Mouse (Mus musculus): ENCODE measurements around the gene Enc1. TPM values are rescaled to one million over a fixed set of nuclear protein-coding genes. Genes with fewer than 3 reads are reported as not detected.

Gene Enc1
- polyA plus RNA-seq, 1 experiment from 2014 or later, result 0.92 TPM

DNA sequence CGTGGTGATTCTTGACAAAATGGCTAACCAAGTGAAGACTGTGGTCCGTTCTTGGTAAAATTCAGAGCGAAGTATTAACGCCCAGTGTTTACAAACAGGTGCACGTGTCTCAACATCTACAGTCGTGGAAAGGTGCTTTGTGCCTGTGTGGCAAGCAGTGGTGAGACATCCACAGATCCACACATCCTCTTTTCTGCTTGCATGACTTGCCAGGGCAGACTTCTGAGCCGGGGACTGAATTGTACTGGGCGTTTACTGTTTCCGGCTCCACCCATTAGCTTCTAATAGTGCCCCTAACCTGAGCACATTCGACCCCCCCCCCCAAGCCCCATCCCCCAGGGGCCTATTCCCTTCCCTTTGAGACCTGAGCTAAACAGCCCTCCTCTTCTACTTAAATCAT is 34.6 kb downstream of the Enc1 start:
- H3K27ac ChIP-seq, result no peak overlapping the region
- H3K4me1 ChIP-seq, result no peaks in the 10 kb centered on the region
- no peak overlapping the region for H3K9ac ChIP-seq
- no peak overlapping the region for H3K4me3 ChIP-seq
- 59% methylated on average over 10 of the region's 10 CpGs for WGBS (ENCODE audit: insufficient replicate concordance)
- H3K27me3 ChIP-seq (replicated peaks), result peaks cover 3% of the 10 kb centered on the region; the same call in 1 of the 2 replicates
- no peak for ATAC-seq
- no peaks in the 10 kb centered on the region for H3K9me3 ChIP-seq (replicated peaks)
- H3K36me3 ChIP-seq, result no peaks in the 10 kb centered on the region
- H3K4me2 ChIP-seq, result no peak overlapping the region

GRCm38 (mm10) chr13:97282051-97282910 is 41.4 kb downstream of the Enc1 start:
- 33% methylated on average over 26 of the region's 26 CpGs for WGBS (ENCODE audit: insufficient replicate concordance)
- Histone ChIP-seq H3K36me3 (no peaks in the 10 kb centered on the region), H3K4me2 (peak overlapping the region; percentile 34), H3K27me3 (replicated peaks) (peaks cover 19% of the 10 kb centered on the region), H3K4me3 (no peak overlapping the region), H3K9me3 (replicated peaks) (no peaks in the 10 kb centered on the region), H3K4me1 (0 out of 2 replicates have a peak, but pooled peaks cover 6% of the 10 kb centered on the region), H3K9ac (no peak overlapping the region), H3K27ac (no peak overlapping the region)
- no peak for ATAC-seq

DNA sequence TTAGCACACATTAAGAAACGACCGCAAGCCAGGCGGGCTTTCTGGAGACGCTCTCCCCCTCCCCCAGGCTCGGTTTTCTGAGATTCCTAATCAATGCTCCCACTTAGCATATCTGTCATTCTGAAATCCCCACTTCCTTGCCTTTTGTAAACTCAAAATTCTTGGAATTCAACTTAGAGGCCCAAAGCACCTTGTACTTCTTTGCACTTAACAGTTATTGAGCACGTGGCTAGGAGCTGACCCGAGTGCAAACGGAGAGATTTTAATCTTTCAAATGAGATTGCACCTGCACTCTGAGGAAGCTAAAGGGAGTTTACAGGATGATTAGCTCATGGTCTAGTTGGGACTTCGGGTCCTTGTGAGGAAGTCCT is 42.0 kb downstream of the Enc1 start:
- Histone ChIP-seq H3K4me1 (0 out of 2 replicates have a peak, but pooled peaks cover 6% of the 10 kb centered on the region), H3K27ac (no peak overlapping the region), H3K9me3 (replicated peaks) (no peaks in the 10 kb centered on the region), H3K4me2 (0 out of 2 replicates have a peak overlapping the region, but pooled peaks have one; percentile 34), H3K36me3 (no peaks in the 10 kb centered on the region), H3K27me3 (replicated peaks) (peaks cover 19% of the 10 kb centered on the region), H3K4me3 (no peak overlapping the region), H3K9ac (no peak overlapping the region)
- no peak for ATAC-seq
- WGBS (ENCODE audit: insufficient replicate concordance), result 10% methylated on average over 9 of the region's 9 CpGs

DNA sequence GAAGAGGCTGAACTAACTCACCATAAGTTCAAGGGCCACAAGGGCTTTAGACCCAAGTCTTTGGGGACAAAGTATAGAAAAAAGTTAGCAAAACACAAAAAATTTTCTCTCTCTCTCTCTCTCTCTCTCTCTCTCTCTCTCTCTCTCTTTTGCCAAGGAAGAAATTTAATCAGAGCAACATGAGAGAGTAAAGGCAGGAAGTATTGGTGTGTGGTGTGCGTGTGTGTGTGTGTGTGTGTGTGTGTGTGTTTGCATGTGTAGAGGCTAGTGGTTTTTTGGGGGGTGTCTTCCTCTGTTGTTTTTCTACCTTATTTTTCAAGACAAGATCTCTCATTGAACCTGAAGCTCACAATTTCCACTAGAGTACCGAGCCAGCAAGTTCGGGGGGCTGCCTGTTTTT is 46.1 kb downstream of the Enc1 start:
- no peak for ATAC-seq
- Histone ChIP-seq H3K4me1 (peaks cover 12% of the 10 kb centered on the region), H3K9me3 (replicated peaks) (no peaks in the 10 kb centered on the region), H3K27me3 (replicated peaks) (peaks cover 11% of the 10 kb centered on the region), H3K36me3 (no peaks in the 10 kb centered on the region), H3K9ac (no peak overlapping the region), H3K4me3 (no peak overlapping the region), H3K4me2 (no peak overlapping the region), H3K27ac (no peak overlapping the region)
- WGBS (ENCODE audit: insufficient replicate concordance), result 74% methylated on average over 3 of the region's 3 CpGs

- no peak overlapping the region for H3K9ac ChIP-seq
- no peaks in the 10 kb centered on the region; the same call in 1 of the 2 replicates for H3K27me3 ChIP-seq (replicated peaks)
- no peaks in the 10 kb centered on the region for H3K9me3 ChIP-seq (replicated peaks)
- no peak overlapping the region for H3K4me2 ChIP-seq
- WGBS (ENCODE audit: insufficient replicate concordance), result 40% methylated on average over 2 of the region's 3 CpGs
- no peak overlapping the region for H3K4me3 ChIP-seq
- H3K27ac ChIP-seq, result no peak overlapping the region
- peaks cover 15% of the 10 kb centered on the region for H3K4me1 ChIP-seq
- no peak for ATAC-seq
- no peaks in the 10 kb centered on the region for H3K36me3 ChIP-seq
Measured at GRCm38 (mm10) chr13:97290747-97291146, 49.8 kb downstream of the Enc1 start.

GRCm38 (mm10) chr13:97291354-97291753 is 50.4 kb downstream of the Enc1 start:
- no peak overlapping the region for H3K4me2 ChIP-seq
- 76% methylated on average over 17 of the region's 17 CpGs for whole genome bisulfite sequencing (ENCODE audit: insufficient replicate concordance)
- H3K27ac ChIP-seq, result no peak overlapping the region

GRCm38 (mm10) chr13:97292026-97292425 is 51.1 kb downstream of the Enc1 start:
- peaks cover 17% of the 10 kb centered on the region for H3K4me1 ChIP-seq
- no peak for ATAC-seq
- 62% methylated on average over 8 of the region's 8 CpGs for WGBS (ENCODE audit: insufficient replicate concordance)
- no peak overlapping the region for H3K9ac ChIP-seq
- no peaks in the 10 kb centered on the region; the same call in 1 of the 2 replicates for H3K27me3 ChIP-seq (replicated peaks)
- no peak overlapping the region for H3K4me3 ChIP-seq
- no peaks in the 10 kb centered on the region for H3K9me3 ChIP-seq (replicated peaks)
- no peak overlapping the region for H3K4me2 ChIP-seq
- no peak overlapping the region for H3K27ac ChIP-seq
- no peaks in the 10 kb centered on the region for H3K36me3 ChIP-seq

More at GRCm38 (mm10) chr13:97291354-97291753, 50.4 kb downstream of the Enc1 start:
- no peak overlapping the region for H3K4me3 ChIP-seq
- H3K4me1 ChIP-seq, result peaks cover 17% of the 10 kb centered on the region
- H3K36me3 ChIP-seq, result no peaks in the 10 kb centered on the region
- ATAC-seq, result no peak
- H3K9ac ChIP-seq, result no peak overlapping the region
- no peaks in the 10 kb centered on the region; the same call in 1 of the 2 replicates for H3K27me3 ChIP-seq (replicated peaks)
- H3K9me3 ChIP-seq (replicated peaks), result no peaks in the 10 kb centered on the region

- H3K9ac ChIP-seq, result no peak overlapping the region
- no peak overlapping the region for H3K27ac ChIP-seq
- no peaks in the 10 kb centered on the region; the same call in 1 of the 2 replicates for H3K27me3 ChIP-seq (replicated peaks)
- H3K4me2 ChIP-seq, result no peak overlapping the region
- H3K4me1 ChIP-seq, result peaks cover 17% of the 10 kb centered on the region
- H3K36me3 ChIP-seq, result no peaks in the 10 kb centered on the region
- no peak for ATAC-seq
- WGBS (ENCODE audit: insufficient replicate concordance), result 53% methylated on average over 12 of the region's 12 CpGs
- H3K9me3 ChIP-seq (replicated peaks), result no peaks in the 10 kb centered on the region
- no peak overlapping the region for H3K4me3 ChIP-seq
Measured at GRCm38 (mm10) chr13:97292451-97293245, 51.7 kb downstream of the Enc1 start.

- H3K27ac ChIP-seq, result 0 out of 2 replicates have a peak overlapping the region, but pooled peaks have one; percentile 2
- WGBS (ENCODE audit: insufficient replicate concordance), result 42% methylated on average over 9 of the region's 9 CpGs
- no peaks in the 10 kb centered on the region; the same call in 1 of the 2 replicates for H3K27me3 ChIP-seq (replicated peaks)
- no peaks in the 10 kb centered on the region for H3K36me3 ChIP-seq
- H3K9me3 ChIP-seq (replicated peaks), result no peaks in the 10 kb centered on the region
- H3K4me3 ChIP-seq, result no peak overlapping the region
- H3K4me2 ChIP-seq, result no peak overlapping the region
- peaks cover 20% of the 10 kb centered on the region for H3K4me1 ChIP-seq
- ATAC-seq, result no peak
- no peak overlapping the region for H3K9ac ChIP-seq
Measured at GRCm38 (mm10) chr13:97295101-97295852, 54.4 kb downstream of the Enc1 start.

DNA sequence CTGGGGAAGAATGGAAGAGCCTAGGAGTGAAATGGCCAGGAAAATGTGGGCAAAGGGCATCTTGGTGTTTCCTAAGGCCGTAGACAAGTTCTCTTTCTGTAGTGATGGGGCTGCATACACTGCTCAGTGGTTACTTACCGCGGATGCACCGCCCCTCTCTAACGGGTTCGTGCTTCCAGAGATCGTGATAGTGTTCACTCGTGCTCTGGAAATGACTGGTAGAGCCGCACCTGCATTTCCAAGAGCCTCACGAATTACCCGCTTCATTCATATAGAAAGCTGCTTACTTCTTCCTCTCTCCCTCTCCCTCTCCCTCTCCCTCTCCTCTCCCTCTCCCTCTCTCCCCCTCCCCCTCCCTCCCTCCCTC is 54.9 kb downstream of the Enc1 start:
- 24% methylated on average over 11 of the region's 11 CpGs for WGBS (ENCODE audit: insufficient replicate concordance)
- H3K9ac ChIP-seq, result no peak overlapping the region
- ATAC-seq, result no peak
- no peaks in the 10 kb centered on the region; the same call in 1 of the 2 replicates for H3K27me3 ChIP-seq (replicated peaks)
- 0 out of 2 replicates have a peak overlapping the region, but pooled peaks have one; percentile 2 for H3K27ac ChIP-seq
- H3K4me2 ChIP-seq, result no peak overlapping the region
- no peak overlapping the region for H3K4me3 ChIP-seq
- peaks cover 20% of the 10 kb centered on the region for H3K4me1 ChIP-seq
- H3K36me3 ChIP-seq, result no peaks in the 10 kb centered on the region
- no peaks in the 10 kb centered on the region for H3K9me3 ChIP-seq (replicated peaks)

- H3K27ac ChIP-seq, result no peak overlapping the region
- H3K4me1 ChIP-seq, result peaks cover 16% of the 10 kb centered on the region; the same call in 1 of the 2 replicates
- no peaks in the 10 kb centered on the region; the same call in 1 of the 2 replicates for H3K27me3 ChIP-seq (replicated peaks)
- H3K9me3 ChIP-seq (replicated peaks), result no peaks in the 10 kb centered on the region
- H3K4me3 ChIP-seq, result no peak overlapping the region
- no peak overlapping the region for H3K9ac ChIP-seq
- ATAC-seq, result no peak
- no peaks in the 10 kb centered on the region for H3K36me3 ChIP-seq
- no peak overlapping the region for H3K4me2 ChIP-seq
- WGBS (ENCODE audit: insufficient replicate concordance), result 52% methylated on average over 8 of the region's 8 CpGs
Measured at GRCm38 (mm10) chr13:97296281-97296680, 55.4 kb downstream of the Enc1 start.

Data from liver, embryonic 12.5 days (tissue).